Mouse (Mus musculus) limb, embryonic 13.5 days (tissue): ENCODE measurements around the gene Abcc4. TPM values are rescaled to one million over a fixed set of nuclear protein-coding genes. Genes with fewer than 3 reads are reported as not detected.

Source experiments
- ATAC-seq: fragments of 200-750 bp; cut with Nextera tagmentation; 2 replicates; pipeline ENCODE4 v1.8.0; 2017; ENCODE audit warnings: low read depth, moderate number of reproducible peaks, moderate TSS enrichment; ENCODE audit not compliant: low FRiP score
- H3K27ac ChIP-seq: fragments of 300-500 bp; sonication (generic); 2 replicates; pipeline ENCODE4 v1.5.1; 2015; ENCODE audit warnings: inconsistent platforms, mild to moderate bottlenecking, moderate library complexity
- H3K27me3 ChIP-seq: fragments of 300-500 bp; sonication (generic); 2 replicates; pipeline ENCODE4 v1.6.1; 2015; ENCODE audit warnings: mild to moderate bottlenecking, inconsistent platforms
- H3K36me3 ChIP-seq: fragments of 300-500 bp; sonication (generic); 2 replicates; pipeline ENCODE4 v1.6.1; 2015; ENCODE audit warnings: inconsistent platforms, mild to moderate bottlenecking, moderate library complexity
- H3K4me1 ChIP-seq: fragments of 300-500 bp; sonication (generic); 2 replicates; pipeline ENCODE4 v1.6.1; 2015; ENCODE audit warnings: inconsistent platforms
- H3K4me2 ChIP-seq: fragments of 300-500 bp; sonication (generic); replicated peaks from 2 replicates; pipeline ENCODE4 v1.6.1; 2015; ENCODE audit warnings: inconsistent platforms, mild to moderate bottlenecking, moderate library complexity
- H3K4me3 ChIP-seq: fragments of 300-500 bp; sonication (generic); 2 replicates; pipeline ENCODE4 v1.5.1; 2015; ENCODE audit warnings: moderate library complexity, mild to moderate bottlenecking, inconsistent platforms
- H3K9ac ChIP-seq: fragments of 300-500 bp; sonication (generic); 2 replicates; pipeline ENCODE4 v1.6.1; 2015; ENCODE audit warnings: mild to moderate bottlenecking, inconsistent platforms
- H3K9me3 ChIP-seq: fragments of 300-500 bp; sonication (generic); 2 replicates; pipeline ENCODE4 v1.6.1; 2016; ENCODE audit warnings: inconsistent platforms
- WGBS: fragments of 180-500 bp; shearing (Covaris S2); methylation state at CpG from one replicate; pipeline ENCODE4 v1.1.7; 2015; 5-methylcytosine and 5-hydroxymethylcytosine counted together
- polyA plus RNA-seq: library from polyadenylated mRNA; unstranded; fragments of >200 nt; fragmentation: Nextera tagmentation; extraction: Ambion mirVana; gene quantifications from 2 replicates; pipeline ENCODE4 v1.2.1, GENCODE M21; 2015

Gene Abcc4
- polyA plus RNA-seq, 1 experiment from 2014 or later = 1.4 TPM

DNA sequence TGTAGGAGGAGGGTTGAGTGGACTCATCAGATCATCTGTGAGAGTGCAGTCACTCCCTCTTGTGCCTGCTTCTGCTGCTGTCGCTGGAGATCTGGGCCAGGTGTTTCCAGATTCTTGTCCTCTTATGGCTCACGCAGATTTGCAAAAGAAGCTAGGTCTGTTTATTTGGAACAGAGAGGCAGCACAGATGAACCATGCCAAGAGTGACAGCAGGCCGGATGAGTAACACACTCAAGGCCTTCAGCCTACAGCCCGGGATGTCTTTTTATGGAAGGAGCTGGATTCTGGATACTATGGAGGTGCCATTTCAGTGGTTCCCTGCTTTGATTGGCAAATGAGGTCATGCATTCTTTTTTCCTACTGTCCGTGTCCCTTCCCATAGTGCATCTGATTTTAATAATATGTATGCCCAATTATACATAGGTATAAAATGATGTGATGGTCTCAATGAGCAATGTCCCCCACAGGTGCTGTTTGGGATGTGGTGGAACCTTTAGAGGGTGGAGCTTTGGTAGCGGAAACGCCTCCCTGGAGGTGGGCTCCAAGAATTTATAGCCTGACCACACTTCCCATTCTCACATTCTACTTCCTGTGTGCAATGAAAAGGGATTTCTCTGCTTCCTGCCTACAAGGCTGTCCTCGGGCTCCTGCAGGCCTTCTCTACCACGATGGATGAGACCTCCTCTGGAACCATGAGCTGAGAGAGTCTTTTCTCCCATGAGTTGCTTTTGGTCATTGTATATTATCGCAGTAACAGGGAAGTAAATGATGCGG, 18.1 kb upstream of the Abcc4 start:
- peaks cover 11% of the 10 kb centered on the region for H3K4me1 ChIP-seq
- no peak overlapping the region for H3K4me3 ChIP-seq
- WGBS = 83% methylated on average over 11 of the region's 11 CpGs
- ATAC-seq = no peak
- peaks cover 11% of the 10 kb centered on the region for H3K27me3 ChIP-seq
- no peak overlapping the region for H3K4me2 ChIP-seq
- no peak overlapping the region for H3K9ac ChIP-seq
- no peak overlapping the region for H3K27ac ChIP-seq
- no peaks in the 10 kb centered on the region for H3K9me3 ChIP-seq
- H3K36me3 ChIP-seq = no peaks in the 10 kb centered on the region

DNA sequence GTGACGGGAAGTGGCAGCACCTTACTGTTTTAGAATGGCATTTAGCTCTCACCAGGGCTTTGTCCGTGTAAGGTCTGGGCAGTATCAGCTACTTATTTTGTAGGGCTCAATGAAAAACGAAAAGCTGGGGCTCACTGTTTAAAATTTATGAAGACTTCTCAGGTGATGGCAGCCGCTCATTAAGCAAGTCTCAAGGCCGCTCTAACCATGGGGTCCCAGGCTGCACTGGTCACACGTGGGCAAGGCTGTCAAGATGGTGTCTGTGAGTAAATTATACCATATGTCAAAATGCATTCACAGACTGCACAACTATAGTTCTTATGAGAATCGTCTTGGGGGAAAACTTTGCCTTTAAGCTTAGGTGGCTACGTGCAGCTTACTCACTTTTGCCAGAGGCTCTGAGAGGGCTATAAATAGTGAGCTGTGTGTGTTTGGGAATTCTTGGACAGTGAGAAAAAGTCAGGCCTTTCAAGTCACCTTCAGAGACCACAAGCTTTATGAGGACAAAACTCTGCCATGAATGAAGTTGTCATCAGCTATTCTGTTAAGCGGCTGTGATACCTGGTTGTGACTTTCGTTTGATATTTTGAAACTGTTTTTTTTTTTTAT, 13.7 kb upstream of the Abcc4 start:
- Histone ChIP-seq H3K9ac (no peak overlapping the region), H3K4me2 (no peak overlapping the region), H3K4me1 (peaks cover 22% of the 10 kb centered on the region), H3K36me3 (no peaks in the 10 kb centered on the region), H3K27ac (no peak overlapping the region), H3K4me3 (no peak overlapping the region), H3K9me3 (no peaks in the 10 kb centered on the region), H3K27me3 (peaks cover 40% of the 10 kb centered on the region)
- WGBS = 19% methylated on average over 10 of the region's 10 CpGs
- peak; percentile 43; the same call in 1 of the 2 replicates for ATAC-seq

DNA sequence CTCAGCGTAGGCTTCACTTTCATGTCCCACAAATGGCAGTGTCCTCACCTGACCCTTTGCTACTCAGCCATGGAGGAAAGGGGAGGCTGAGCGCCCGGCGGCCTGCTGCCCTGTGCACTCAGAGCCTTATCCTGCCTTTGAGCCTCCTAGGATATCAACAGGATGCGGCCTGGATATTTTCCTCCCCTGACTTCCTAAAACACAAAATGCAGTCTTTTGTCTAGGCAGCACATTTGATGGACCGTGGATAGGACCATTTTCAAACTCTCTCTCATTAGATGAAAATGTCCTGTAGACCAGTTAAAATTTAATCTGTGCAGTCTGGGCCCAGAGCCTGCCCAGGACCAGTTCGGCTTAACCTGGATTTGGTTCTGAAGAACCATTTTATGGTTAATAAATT, 12.6 kb upstream of the Abcc4 start:
- Histone ChIP-seq H3K27me3 (peaks cover 42% of the 10 kb centered on the region), H3K4me2 (no peak overlapping the region), H3K4me1 (peaks cover 31% of the 10 kb centered on the region), H3K36me3 (no peaks in the 10 kb centered on the region), H3K4me3 (no peak overlapping the region), H3K27ac (no peak overlapping the region), H3K9me3 (no peaks in the 10 kb centered on the region), H3K9ac (no peak overlapping the region)
- ATAC-seq = no peak
- WGBS = 65% methylated on average over 7 of the region's 7 CpGs

DNA sequence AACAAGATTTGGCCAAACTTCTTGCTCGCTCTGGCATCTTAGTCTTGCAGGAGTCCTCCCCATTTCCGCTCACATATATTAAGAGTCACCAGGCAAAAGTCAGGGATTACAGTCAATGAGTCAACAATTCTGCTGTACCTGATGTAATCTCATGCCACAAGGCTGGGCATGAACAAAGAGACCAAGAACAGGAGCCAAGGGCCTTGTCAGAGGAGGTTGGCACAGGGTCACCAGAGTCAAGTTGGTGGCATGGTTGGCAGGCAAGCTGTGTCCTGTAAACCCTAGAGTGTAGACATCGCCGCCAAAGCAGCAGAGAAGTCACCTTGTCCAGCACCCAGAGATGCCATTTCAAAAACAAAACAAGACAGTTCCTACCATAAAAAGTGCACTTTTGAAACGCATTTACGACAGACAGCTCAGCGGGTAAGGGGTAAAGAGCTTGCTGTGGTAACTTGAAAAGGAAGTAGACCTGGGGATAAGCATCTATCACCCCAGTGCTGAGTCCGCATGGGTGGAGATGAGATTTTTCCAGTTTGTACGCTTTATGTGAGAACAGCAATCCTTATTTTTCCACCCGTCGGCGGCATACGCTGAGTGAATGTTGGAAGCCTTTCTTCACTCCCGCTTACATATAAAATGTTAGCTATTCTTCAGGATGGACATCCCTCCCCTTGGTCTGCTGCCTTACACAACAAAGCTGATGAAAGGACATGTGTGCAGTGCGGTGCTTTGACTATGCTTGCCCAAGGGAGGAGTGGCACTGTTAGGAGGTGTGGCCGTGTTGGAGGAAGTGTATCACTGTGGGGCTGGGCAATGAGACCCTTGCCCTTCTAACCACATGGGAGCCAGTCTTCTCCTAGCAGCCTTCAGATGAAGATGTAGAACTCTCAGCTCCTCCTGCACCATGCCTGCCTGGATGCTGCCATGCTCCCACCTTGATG, 10.6 kb upstream of the Abcc4 start:
- no peak for ATAC-seq
- Histone ChIP-seq H3K27me3 (peaks cover 55% of the 10 kb centered on the region), H3K36me3 (no peaks in the 10 kb centered on the region), H3K4me2 (no peak overlapping the region), H3K4me3 (no peak overlapping the region), H3K4me1 (peaks cover 41% of the 10 kb centered on the region), H3K9me3 (no peaks in the 10 kb centered on the region), H3K9ac (no peak overlapping the region), H3K27ac (no peak overlapping the region)
- 87% methylated on average over 16 of the region's 16 CpGs for WGBS

DNA sequence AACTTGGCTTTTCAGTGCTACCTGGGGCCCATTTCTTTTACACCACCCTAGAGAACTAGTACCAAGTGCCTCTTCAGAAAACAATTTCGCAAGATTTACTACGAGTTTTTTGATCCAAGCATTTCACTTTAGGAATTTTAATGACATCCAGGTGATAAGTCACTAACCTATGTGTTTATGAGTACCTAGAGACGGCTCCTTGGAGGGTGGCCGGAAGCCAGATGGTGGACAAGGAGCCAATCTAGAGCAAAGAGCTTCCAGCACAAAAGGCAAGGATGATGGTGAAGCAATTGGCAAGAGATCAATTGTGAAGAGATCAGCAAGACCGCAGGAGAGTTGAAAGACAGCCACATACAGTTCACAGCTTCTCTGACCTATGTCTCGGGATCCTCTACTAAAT, 8.7 kb upstream of the Abcc4 start:
- H3K27me3 ChIP-seq = peaks cover 60% of the 10 kb centered on the region
- no peak overlapping the region for H3K4me3 ChIP-seq
- peaks cover 40% of the 10 kb centered on the region for H3K4me1 ChIP-seq
- H3K9ac ChIP-seq = no peak overlapping the region
- no peak overlapping the region for H3K4me2 ChIP-seq
- H3K9me3 ChIP-seq = no peaks in the 10 kb centered on the region
- WGBS = 26% methylated on average over 6 of the region's 6 CpGs
- ATAC-seq = 0 out of 2 replicates have a peak, but pooled peaks have one; percentile 15
- no peaks in the 10 kb centered on the region for H3K36me3 ChIP-seq
- H3K27ac ChIP-seq = no peak overlapping the region

DNA sequence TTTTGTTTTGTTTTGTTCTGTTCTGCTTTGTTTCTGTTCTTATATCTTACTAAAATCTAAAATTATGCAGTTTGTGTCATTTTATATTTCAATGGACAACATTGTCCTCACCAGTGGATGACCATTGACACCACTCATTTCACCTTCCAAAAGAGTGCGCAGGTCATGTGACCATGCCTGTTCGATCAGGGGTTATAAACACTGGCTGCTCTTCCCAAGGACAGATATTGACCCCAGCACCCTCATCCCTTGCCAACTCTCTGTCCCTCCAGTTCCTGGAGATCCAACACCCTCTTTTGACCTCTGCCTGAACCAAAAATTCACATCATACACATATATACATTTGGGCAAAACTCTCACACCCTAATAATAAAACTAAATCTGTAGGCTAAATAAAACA, 8.3 kb upstream of the Abcc4 start:
- Histone ChIP-seq H3K9me3 (no peaks in the 10 kb centered on the region), H3K9ac (no peak overlapping the region), H3K4me1 (peaks cover 40% of the 10 kb centered on the region), H3K27me3 (peaks cover 60% of the 10 kb centered on the region), H3K36me3 (no peaks in the 10 kb centered on the region), H3K4me2 (no peak overlapping the region), H3K27ac (no peak overlapping the region), H3K4me3 (no peak overlapping the region)
- WGBS = 68% methylated on average over 2 of the region's 2 CpGs
- ATAC-seq = no peak

DNA sequence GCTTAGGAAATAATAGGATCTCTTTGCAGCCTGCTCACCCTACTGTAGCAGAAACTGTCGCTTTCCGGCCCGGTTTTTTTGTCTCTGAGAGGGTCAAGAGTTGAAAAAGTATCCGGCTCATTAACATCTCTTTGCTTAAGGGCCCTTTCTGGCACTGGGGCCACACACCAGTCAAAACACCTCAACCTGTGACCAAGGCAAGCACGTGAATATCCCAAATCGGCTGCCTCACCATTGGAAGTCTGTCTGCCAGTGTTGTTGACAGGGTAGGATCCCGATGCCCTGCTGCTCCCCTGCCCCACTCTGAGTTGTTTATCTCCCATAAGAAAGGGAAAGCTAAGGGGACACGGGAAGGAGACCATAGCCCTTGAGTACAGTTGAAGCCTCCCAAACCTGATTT, 7.8 kb upstream of the Abcc4 start:
- H3K4me2 ChIP-seq = peak overlapping the region; percentile 62
- no peak overlapping the region for H3K9ac ChIP-seq
- no peaks in the 10 kb centered on the region for H3K36me3 ChIP-seq
- WGBS = 9% methylated on average over 8 of the region's 8 CpGs
- H3K9me3 ChIP-seq = no peaks in the 10 kb centered on the region
- no peak overlapping the region for H3K27ac ChIP-seq
- ATAC-seq = no peak
- peak overlapping the region; percentile 30 for H3K4me3 ChIP-seq
- H3K27me3 ChIP-seq = peaks cover 58% of the 10 kb centered on the region
- peaks cover 37% of the 10 kb centered on the region for H3K4me1 ChIP-seq

DNA sequence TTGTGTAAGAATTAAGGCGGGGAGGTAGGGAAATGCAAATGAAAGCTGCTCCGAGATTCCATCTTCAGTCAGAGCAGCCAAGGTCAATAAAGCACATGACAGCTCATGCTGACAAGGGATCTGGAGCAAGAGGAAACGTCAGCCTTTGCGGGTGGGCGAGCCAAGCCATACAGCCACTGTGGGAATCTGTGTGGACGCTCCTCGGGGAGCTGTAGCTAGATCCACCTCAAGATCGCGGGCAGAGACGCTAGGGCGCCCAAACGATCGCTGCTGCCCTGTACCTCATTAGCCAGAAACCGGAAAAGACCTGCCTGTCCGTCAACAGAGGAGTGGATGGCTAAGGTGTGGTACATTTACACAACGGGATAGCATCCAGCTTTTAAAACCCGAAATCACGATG, 7.4 kb upstream of the Abcc4 start:
- H3K4me1 ChIP-seq = peaks cover 37% of the 10 kb centered on the region
- peak overlapping the region; percentile 43; the same call in 1 of the 2 replicates for H3K9ac ChIP-seq
- no peaks in the 10 kb centered on the region for H3K9me3 ChIP-seq
- H3K27ac ChIP-seq = no peak overlapping the region
- ATAC-seq = no peak
- WGBS = 4% methylated on average over 18 of the region's 18 CpGs
- peaks cover 58% of the 10 kb centered on the region for H3K27me3 ChIP-seq
- H3K4me3 ChIP-seq = peak overlapping the region; percentile 30
- peak overlapping the region; percentile 62 for H3K4me2 ChIP-seq
- no peaks in the 10 kb centered on the region for H3K36me3 ChIP-seq

DNA sequence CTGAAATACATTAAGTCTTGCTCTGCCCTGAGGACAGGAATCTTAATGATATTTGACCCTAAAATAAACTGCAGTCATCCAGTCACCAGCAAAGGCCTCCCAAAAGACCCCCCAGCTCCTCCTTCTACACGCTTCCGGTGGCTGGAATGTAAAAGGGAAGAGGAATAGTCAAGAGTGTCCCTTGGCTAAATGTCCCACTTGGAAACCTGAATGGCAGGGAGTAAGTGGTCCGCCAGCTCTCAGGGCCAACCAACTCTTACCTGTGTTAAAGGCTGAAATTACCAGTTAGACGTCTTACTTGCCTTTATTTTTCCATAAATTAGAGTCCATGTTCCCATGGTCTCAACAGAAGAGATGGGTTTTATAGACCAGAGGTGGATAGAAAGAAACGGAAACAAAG, 6.9 kb upstream of the Abcc4 start:
- no peak overlapping the region for H3K9ac ChIP-seq
- peaks cover 58% of the 10 kb centered on the region for H3K27me3 ChIP-seq
- H3K4me1 ChIP-seq = peaks cover 37% of the 10 kb centered on the region
- no peaks in the 10 kb centered on the region for H3K36me3 ChIP-seq
- H3K4me2 ChIP-seq = peak overlapping the region; percentile 62
- 40% methylated on average over 5 of the region's 5 CpGs for WGBS
- peak overlapping the region; percentile 30; the same call in 1 of the 2 replicates for H3K4me3 ChIP-seq
- H3K9me3 ChIP-seq = no peaks in the 10 kb centered on the region
- H3K27ac ChIP-seq = no peak overlapping the region
- ATAC-seq = no peak

DNA sequence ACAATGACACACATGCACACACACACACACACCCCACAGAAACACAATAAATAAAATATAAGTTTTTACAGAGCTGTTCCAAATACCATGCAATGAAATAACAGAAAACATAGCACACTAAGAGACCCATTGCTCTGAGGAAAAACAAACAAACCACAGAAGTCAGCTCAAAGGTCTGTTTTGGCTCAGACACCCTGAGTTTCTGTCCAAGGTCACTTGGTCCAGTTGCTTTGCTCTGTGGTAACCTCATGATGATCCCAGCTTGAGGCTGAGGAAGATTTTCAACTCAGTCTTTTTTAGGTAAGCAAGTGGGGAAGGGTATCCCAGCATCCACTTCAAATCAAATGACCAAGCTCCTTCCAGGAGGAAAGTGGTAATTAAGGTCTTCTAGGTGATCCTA, 4.9 kb upstream of the Abcc4 start:
- Histone ChIP-seq H3K27ac (no peak overlapping the region), H3K9ac (no peak overlapping the region), H3K9me3 (no peaks in the 10 kb centered on the region), H3K27me3 (peaks cover 62% of the 10 kb centered on the region), H3K36me3 (no peaks in the 10 kb centered on the region), H3K4me1 (peaks cover 42% of the 10 kb centered on the region), H3K4me3 (no peak overlapping the region), H3K4me2 (no peak overlapping the region)
- ATAC-seq = no peak

DNA sequence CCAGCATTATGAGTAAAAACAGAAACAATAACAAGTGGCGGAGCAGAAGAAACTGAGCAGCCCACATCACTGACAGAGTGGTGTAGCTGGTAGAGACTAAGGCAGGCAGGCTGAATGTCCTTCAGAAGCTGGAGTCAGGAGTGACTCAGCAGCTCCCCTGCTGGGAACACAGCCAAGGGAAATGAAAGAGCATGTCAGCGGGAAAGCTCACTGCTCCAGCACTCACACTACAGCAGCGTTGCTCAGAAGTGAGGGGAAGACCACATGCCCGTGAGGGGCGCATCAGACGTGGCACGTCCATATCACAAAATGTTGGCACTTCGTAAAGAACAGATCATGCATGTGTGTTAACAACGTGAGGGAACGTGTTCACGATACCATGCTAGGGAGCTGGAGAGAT, 3.7 kb upstream of the Abcc4 start:
- Histone ChIP-seq H3K4me1 (peaks cover 43% of the 10 kb centered on the region), H3K27ac (no peak overlapping the region), H3K4me2 (peak overlapping the region; percentile 25; the same call in 1 of the 2 replicates), H3K27me3 (peaks cover 72% of the 10 kb centered on the region), H3K9me3 (no peaks in the 10 kb centered on the region), H3K36me3 (no peaks in the 10 kb centered on the region), H3K9ac (no peak overlapping the region), H3K4me3 (no peak overlapping the region)
- WGBS = 29% methylated on average over 11 of the region's 11 CpGs
- ATAC-seq = peak; percentile 75; the same call in 1 of the 2 replicates

DNA sequence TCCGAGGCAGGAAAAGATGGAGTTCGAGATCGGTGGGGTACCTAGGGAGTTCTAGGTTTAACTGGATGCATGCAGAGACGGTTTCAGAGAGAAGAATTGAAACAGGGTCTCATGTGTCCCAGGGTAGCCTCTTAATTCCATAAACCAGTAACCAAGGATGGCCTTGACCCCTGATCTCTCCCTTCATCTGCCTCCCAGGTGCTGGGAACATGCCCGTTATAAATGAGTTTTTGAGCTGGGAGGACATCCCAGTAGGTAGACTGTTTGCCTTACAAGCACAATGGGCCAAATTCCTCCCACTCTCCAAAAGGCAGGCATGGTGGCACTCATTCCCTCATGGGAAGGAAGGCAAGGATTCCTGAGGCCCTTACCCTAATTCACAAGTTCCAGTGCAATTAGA, 2.1 kb upstream of the Abcc4 start:
- peaks cover 28% of the 10 kb centered on the region for H3K4me1 ChIP-seq
- no peak for ATAC-seq
- H3K27me3 ChIP-seq = peaks cover 78% of the 10 kb centered on the region
- H3K4me3 ChIP-seq = no peak overlapping the region
- H3K27ac ChIP-seq = no peak overlapping the region
- 81% methylated on average over 5 of the region's 5 CpGs for WGBS
- H3K9me3 ChIP-seq = no peaks in the 10 kb centered on the region
- no peak overlapping the region for H3K4me2 ChIP-seq
- H3K9ac ChIP-seq = no peak overlapping the region
- H3K36me3 ChIP-seq = no peaks in the 10 kb centered on the region
